Mouse (Mus musculus): Measurements from ENCODE around the gene Cmtm5.

Cmtm5 gene

GRCm38 (mm10) chr14:54935904-54936830, at the start of gene Cmtm5:
TSS of gene Cmtm5 (plus strand) at chr14:54936261.
- DNase-seq: no peak

GRCm38 (mm10) chr14:54892200-54892599, 43.9 kb upstream of the Cmtm5 start, which contains the start of gene Pabpn1:
TSS of gene Pabpn1 (plus strand) at chr14:54892500.
- DNase-seq: no peak

- peak; percentile 100 for DNase-seq
Measured at GRCm38 (mm10) chr14:54893651-54894181, 42.3 kb upstream of the Cmtm5 start.

- DNase-seq: peak; percentile 91
Measured at GRCm38 (mm10) chr14:54894296-54895151, 41.5 kb upstream of the Cmtm5 start.

GRCm38 (mm10) chr14:54897445-54897844, 38.6 kb upstream of the Cmtm5 start:
- DNase-seq: no peak

- DNase-seq: peak; percentile 93
Measured at GRCm38 (mm10) chr14:54900383-54900782, 35.7 kb upstream of the Cmtm5 start.

GRCm38 (mm10) chr14:54903641-54904040, 32.4 kb upstream of the Cmtm5 start:
- no peak for DNase-seq

- DNase-seq: no peak
Measured at GRCm38 (mm10) chr14:54908682-54909081, 27.4 kb upstream of the Cmtm5 start.

GRCm38 (mm10) chr14:54912109-54912850, 23.8 kb upstream of the Cmtm5 start:
- peak; percentile 92 for DNase-seq

GRCm38 (mm10) chr14:54912886-54913285, 23.2 kb upstream of the Cmtm5 start, which contains the start of gene Slc22a17:
TSS of gene Slc22a17 (minus strand) at chr14:54913132.
- DNase-seq: peak; percentile 98

- no peak for DNase-seq
Measured at GRCm38 (mm10) chr14:54913343-54913742, 22.7 kb upstream of the Cmtm5 start.

GRCm38 (mm10) chr14:54920076-54920685, 15.9 kb upstream of the Cmtm5 start:
- DNase-seq: peak; percentile 91

GRCm38 (mm10) chr14:54924641-54925348, 11.3 kb upstream of the Cmtm5 start:
- DNase-seq: peak; percentile 98

- DNase-seq: peak; percentile 98
Measured at GRCm38 (mm10) chr14:54925349-54926342, 10.4 kb upstream of the Cmtm5 start, which contains the start of gene Efs. TSS of gene Efs (minus strand) at chr14:54926126.

- peak; percentile 98 for DNase-seq
Measured at GRCm38 (mm10) chr14:54926401-54927158, 9.5 kb upstream of the Cmtm5 start.

- no peak for DNase-seq
Measured at GRCm38 (mm10) chr14:54927296-54927695, 8.8 kb upstream of the Cmtm5 start.

- DNase-seq: no peak
Measured at GRCm38 (mm10) chr14:54929801-54930200, 6.3 kb upstream of the Cmtm5 start.

- DNase-seq: no peak
Measured at GRCm38 (mm10) chr14:54930431-54930830, 5.6 kb upstream of the Cmtm5 start.

GRCm38 (mm10) chr14:54932645-54933150, 3.4 kb upstream of the Cmtm5 start, which contains the start of gene Il25:
TSS of gene Il25 (plus strand) at chr14:54932695.
- no peak for DNase-seq

Data from heart, adult 11 months (tissue).